Mouse (Mus musculus): ENCODE measurements around the gene Igsf9. TPM values are rescaled to one million over a fixed set of nuclear protein-coding genes. Genes with fewer than 3 reads are reported as not detected.

Gene Igsf9
- polyA plus RNA-seq, 1 experiment from 2014 or later = 23.5 TPM

DNA sequence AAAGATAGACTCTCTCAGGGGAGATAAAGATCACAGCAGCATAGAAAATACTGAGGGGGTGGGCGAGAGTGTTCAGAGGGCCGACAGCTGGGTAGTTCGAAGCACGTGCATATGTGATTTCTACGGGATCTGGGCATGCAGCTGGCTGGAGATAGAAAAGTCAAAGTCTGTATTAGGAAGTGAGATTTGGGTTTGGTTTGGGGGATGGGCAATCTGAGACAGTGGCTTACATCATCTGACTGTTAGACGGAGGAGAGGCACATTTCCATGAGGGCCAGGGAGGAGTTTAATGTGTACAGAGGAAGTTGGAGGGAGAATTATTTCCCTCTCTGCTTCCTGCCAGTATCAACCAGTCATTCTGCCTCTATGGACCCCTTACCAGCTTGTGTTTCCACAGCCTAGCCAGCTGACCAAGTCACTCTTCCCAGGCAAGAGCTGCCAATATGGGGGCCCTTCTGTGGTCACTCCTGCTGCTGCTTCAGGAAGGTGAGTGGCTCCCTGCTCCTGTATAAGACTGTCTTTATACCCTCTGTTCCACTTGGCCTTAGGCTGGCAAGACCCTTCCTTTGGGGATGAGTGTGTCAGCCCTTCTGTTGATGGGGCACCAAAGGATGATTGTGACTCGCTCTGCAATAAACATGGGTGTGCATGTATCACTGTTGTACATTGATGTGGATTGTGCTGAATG, 6.4 kb upstream of the Igsf9 start, which contains the start of gene Slamf9:
Gene Slamf9, plus strand, starts transcription at position 305 of the 688 bp plus-strand sequence.
- no peak for ATAC-seq
- no peak for DNase-seq (ENCODE audit: low spot score)

DNA sequence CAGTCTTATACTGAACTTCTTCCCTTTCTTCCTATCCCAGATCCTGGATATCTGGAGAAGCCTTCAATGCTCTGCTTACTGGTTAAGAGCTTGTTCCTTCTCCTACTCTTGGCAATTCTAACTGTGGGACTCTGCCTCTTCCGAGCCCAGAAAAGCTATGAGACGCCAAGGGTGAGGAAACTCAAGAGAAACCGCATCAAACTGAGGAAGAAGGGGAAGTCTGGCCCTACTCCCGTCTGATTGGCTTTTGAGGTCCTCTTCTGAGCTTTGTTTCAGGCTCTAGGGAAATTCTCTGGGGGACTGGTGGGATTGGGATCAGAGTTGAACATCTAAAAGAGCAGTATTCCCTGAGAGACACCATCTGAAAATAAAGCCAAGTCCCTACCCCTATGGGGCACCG, 3.6 kb upstream of the Igsf9 start:
- no peak for DNase-seq (ENCODE audit: low spot score)
- Histone ChIP-seq H3K4me2 (ENCODE audit: low read length) (no peak overlapping the region), H3K4me1 (ENCODE audit: control insufficient read depth, insufficient read depth, low read length) (peaks cover 1% of the 10 kb centered on the region; the same call in 1 of the 2 replicates), H3K4me3 (ENCODE audit: low read depth, low read length) (no peak overlapping the region), H3K27ac (ENCODE audit: low read depth, low read length) (no peak overlapping the region), H3K36me3 (ENCODE audit: control insufficient read depth, insufficient read depth, low read length) (no peaks in the 10 kb centered on the region), H3K9me3 (replicated peaks; ENCODE audit: control insufficient read depth, low read length) (no peaks in the 10 kb centered on the region), H3K9ac (ENCODE audit: low read length) (no peak overlapping the region), H3K27me3 (replicated peaks; ENCODE audit: control insufficient read depth, insufficient read depth, low read length) (no peaks in the 10 kb centered on the region)
- no peak for ATAC-seq
- WGBS = 85% methylated on average over 5 of the region's 5 CpGs

More for the DNA sequence above, 6.4 kb upstream of the Igsf9 start, which contains the start of gene Slamf9:
- no peaks in the 10 kb centered on the region for H3K36me3 ChIP-seq (ENCODE audit: control insufficient read depth, insufficient read depth, low read length)
- H3K27me3 ChIP-seq (replicated peaks; ENCODE audit: control insufficient read depth, insufficient read depth, low read length) = no peaks in the 10 kb centered on the region
- H3K9ac ChIP-seq (ENCODE audit: low read length) = no peak within 1 kb of the TSS
- 85% methylated on average over 7 of the region's 7 CpGs for whole genome bisulfite sequencing
- no peaks in the 10 kb centered on the region for H3K9me3 ChIP-seq (replicated peaks; ENCODE audit: control insufficient read depth, low read length)
- no peaks in the 10 kb centered on the region for H3K4me1 ChIP-seq (ENCODE audit: control insufficient read depth, insufficient read depth, low read length)
- no peak within 1 kb of the TSS for H3K27ac ChIP-seq (ENCODE audit: low read depth, low read length)
- H3K4me2 ChIP-seq (ENCODE audit: low read length) = no peak within 1 kb of the TSS
- no peak within 1 kb of the TSS for H3K4me3 ChIP-seq (ENCODE audit: low read depth, low read length)

DNA sequence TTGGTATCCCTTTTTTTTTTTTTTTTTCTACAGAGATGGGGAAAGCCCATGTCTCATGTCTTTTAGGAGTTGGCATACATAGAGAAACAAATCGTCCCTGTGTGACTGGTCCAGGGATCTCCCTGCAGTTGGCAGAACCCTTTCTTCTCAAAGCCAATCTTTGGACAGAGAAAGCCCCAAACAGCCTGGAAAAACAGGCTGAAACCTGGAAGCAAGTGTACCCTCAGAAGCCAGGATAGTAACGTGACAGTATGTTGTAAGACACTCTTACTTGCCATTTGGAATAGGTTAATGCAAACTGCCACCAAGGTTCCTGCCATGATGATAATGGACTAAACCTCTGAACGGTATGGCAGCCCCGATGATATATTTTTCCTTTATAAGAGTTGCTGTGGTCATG, 1.2 kb upstream of the Igsf9 start:
- WGBS = 95% methylated on average over 4 of the region's 4 CpGs

DNA sequence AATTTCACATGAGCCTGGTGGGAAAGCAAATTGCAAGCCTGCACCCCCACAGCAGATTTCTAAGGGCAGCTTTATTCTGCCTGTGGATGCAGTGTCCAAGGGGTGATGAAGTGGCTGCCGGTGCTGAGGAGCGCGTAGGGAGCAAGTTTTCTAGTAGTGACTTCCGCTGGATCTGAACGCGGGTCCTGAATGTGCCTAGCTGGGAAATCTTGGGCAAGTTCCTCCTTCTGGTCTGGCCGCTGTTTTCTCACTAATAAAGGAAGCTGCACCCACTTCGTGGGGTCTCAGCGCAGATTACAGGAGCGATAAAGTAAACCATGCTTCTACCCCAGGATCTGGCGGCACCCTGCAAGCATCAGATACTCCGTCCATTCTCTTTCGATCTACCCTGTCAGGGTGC, 477 bp upstream of the Igsf9 start:
- Histone ChIP-seq H3K4me1 (ENCODE audit: control insufficient read depth, insufficient read depth, low read length) (peaks cover 32% of the 10 kb centered on the region), H3K9me3 (replicated peaks; ENCODE audit: control insufficient read depth, low read length) (no peaks in the 10 kb centered on the region), H3K27ac (ENCODE audit: low read depth, low read length) (no peak overlapping the region), H3K4me2 (ENCODE audit: low read length) (peak overlapping the region; percentile 82), H3K9ac (ENCODE audit: low read length) (peak overlapping the region; percentile 79; the same call in 1 of the 2 replicates), H3K4me3 (ENCODE audit: low read depth, low read length) (peak overlapping the region; percentile 73), H3K36me3 (ENCODE audit: control insufficient read depth, insufficient read depth, low read length) (peaks cover 7% of the 10 kb centered on the region; the same call in 1 of the 2 replicates), H3K27me3 (replicated peaks; ENCODE audit: control insufficient read depth, insufficient read depth, low read length) (no peaks in the 10 kb centered on the region)
- WGBS = 20% methylated on average over 13 of the region's 13 CpGs
- DNase-seq (ENCODE audit: low spot score) = no peak
- no peak for ATAC-seq

More for the DNA sequence above, 1.2 kb upstream of the Igsf9 start:
- H3K4me3 ChIP-seq (ENCODE audit: low read depth, low read length) = no peak overlapping the region
- DNase-seq (ENCODE audit: low spot score) (no peak), ATAC-seq (no peak)
- H3K27ac ChIP-seq (ENCODE audit: low read depth, low read length) = no peak overlapping the region
- H3K36me3 ChIP-seq (ENCODE audit: control insufficient read depth, insufficient read depth, low read length) = peaks cover 7% of the 10 kb centered on the region; the same call in 1 of the 2 replicates
- H3K9me3 ChIP-seq (replicated peaks; ENCODE audit: control insufficient read depth, low read length) = no peaks in the 10 kb centered on the region
- no peak overlapping the region for H3K4me2 ChIP-seq (ENCODE audit: low read length)
- no peak overlapping the region for H3K9ac ChIP-seq (ENCODE audit: low read length)
- H3K4me1 ChIP-seq (ENCODE audit: control insufficient read depth, insufficient read depth, low read length) = peaks cover 25% of the 10 kb centered on the region
- H3K27me3 ChIP-seq (replicated peaks; ENCODE audit: control insufficient read depth, insufficient read depth, low read length) = no peaks in the 10 kb centered on the region

DNA sequence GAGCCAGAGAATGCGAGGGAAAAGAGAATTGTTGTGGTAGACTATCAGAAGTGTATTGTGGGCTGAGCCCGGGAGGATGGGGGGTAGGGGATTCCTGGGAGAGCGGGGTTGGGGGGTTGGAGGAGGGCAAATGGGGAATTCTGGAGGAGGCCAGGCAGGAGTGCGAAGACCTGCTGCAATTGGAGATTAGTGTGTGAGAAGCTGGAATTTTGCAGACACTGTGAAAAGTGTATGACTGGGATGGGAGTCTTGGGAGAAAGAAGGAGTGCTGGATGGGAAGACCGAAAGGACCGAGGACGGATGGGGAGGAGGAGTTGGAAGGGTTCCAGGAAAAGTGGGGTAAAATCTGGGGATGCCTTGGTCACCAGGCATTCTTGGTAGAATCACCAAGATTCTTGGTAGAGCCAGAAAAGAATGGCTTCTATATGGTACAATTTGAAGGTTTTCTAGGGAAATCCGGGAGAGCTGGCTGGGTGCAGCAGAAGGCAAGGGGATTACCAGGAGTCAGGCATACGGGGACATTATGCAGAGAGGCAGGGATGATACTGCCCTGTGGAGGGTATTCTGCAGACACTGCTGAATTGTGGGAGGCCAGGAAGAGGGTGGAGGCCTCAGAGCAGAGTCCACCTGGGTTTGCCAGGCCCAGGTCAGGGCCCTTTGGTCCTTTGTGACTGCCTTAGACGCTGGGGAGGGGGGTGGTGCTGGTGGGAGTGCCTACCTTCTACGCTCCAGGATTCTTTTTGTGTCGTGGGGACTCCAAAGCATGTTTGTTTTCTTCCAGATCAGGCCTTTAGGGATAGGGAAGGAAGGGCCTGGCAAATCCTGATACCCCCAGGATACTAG, 1.2 kb downstream of the Igsf9 start:
- H3K4me1 ChIP-seq (ENCODE audit: control insufficient read depth, insufficient read depth, low read length) = peaks cover 47% of the 10 kb centered on the region
- ATAC-seq (peak; percentile 6), DNase-seq (ENCODE audit: low spot score) (peak; percentile 53)
- H3K27me3 ChIP-seq (replicated peaks; ENCODE audit: control insufficient read depth, insufficient read depth, low read length) = no peaks in the 10 kb centered on the region
- H3K4me3 ChIP-seq (ENCODE audit: low read depth, low read length) = peak overlapping the region; percentile 73
- peak overlapping the region; percentile 71 for H3K27ac ChIP-seq (ENCODE audit: low read depth, low read length)
- H3K36me3 ChIP-seq (ENCODE audit: control insufficient read depth, insufficient read depth, low read length) = peaks cover 16% of the 10 kb centered on the region
- peak overlapping the region; percentile 82 for H3K4me2 ChIP-seq (ENCODE audit: low read length)
- WGBS = 1% methylated on average over 12 of the region's 12 CpGs
- H3K9ac ChIP-seq (ENCODE audit: low read length) = peak overlapping the region; percentile 79
- H3K9me3 ChIP-seq (replicated peaks; ENCODE audit: control insufficient read depth, low read length) = no peaks in the 10 kb centered on the region

DNA sequence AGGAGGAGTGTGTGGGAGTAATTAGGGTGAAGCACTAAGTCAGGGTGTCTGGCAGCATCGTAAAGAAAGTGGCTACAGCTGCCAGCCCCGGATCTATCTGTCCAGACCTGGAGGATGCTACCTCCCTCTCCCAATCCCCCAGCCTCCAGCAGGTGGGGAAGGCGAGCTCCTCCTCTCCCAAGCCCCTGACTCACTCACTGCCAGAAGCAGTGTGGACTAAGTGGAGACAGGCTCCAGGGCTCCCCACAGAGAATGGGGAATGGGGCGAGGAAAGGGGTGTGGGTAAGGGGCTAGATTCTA, 1.7 kb downstream of the Igsf9 start:
- peaks cover 48% of the 10 kb centered on the region for H3K4me1 ChIP-seq (ENCODE audit: control insufficient read depth, insufficient read depth, low read length)
- no peaks in the 10 kb centered on the region for H3K9me3 ChIP-seq (replicated peaks; ENCODE audit: control insufficient read depth, low read length)
- WGBS = 4% methylated on average over 4 of the region's 4 CpGs
- peak overlapping the region; percentile 73 for H3K4me3 ChIP-seq (ENCODE audit: low read depth, low read length)
- H3K27ac ChIP-seq (ENCODE audit: low read depth, low read length) = peak overlapping the region; percentile 71; the same call in 1 of the 2 replicates
- DNase-seq (ENCODE audit: low spot score) = peak; percentile 46
- H3K36me3 ChIP-seq (ENCODE audit: control insufficient read depth, insufficient read depth, low read length) = peaks cover 21% of the 10 kb centered on the region
- H3K27me3 ChIP-seq (replicated peaks; ENCODE audit: control insufficient read depth, insufficient read depth, low read length) = no peaks in the 10 kb centered on the region
- H3K4me2 ChIP-seq (ENCODE audit: low read length) = peak overlapping the region; percentile 82
- ATAC-seq = no peak
- peak overlapping the region; percentile 79 for H3K9ac ChIP-seq (ENCODE audit: low read length)

DNA sequence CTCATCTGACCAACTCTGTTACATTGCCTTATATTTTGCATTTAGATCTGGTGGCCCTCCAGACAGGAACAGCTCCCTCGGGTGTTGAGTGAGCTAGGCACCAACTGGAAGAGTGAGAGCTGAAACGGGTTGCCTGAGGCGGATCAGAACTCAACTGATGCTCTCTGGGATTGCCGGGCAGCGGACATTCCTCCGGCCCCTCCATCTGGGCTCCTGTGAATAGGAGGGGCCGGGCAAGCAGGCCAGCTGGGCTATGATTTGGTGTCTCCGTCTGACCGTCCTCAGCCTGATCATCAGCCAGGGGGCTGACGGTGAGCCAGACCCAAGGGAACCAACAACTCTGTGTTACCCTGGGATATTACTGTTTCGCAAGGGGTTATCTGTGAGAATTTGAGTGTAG, 2.6 kb downstream of the Igsf9 start:
- ATAC-seq (no peak), DNase-seq (ENCODE audit: low spot score) (no peak)
- WGBS = 29% methylated on average over 11 of the region's 11 CpGs
- Histone ChIP-seq H3K9ac (ENCODE audit: low read length) (peak overlapping the region; percentile 79), H3K4me2 (ENCODE audit: low read length) (peak overlapping the region; percentile 82), H3K27me3 (replicated peaks; ENCODE audit: control insufficient read depth, insufficient read depth, low read length) (no peaks in the 10 kb centered on the region), H3K4me3 (ENCODE audit: low read depth, low read length) (peak overlapping the region; percentile 73), H3K36me3 (ENCODE audit: control insufficient read depth, insufficient read depth, low read length) (peaks cover 28% of the 10 kb centered on the region), H3K27ac (ENCODE audit: low read depth, low read length) (no peak overlapping the region), H3K4me1 (ENCODE audit: control insufficient read depth, insufficient read depth, low read length) (peaks cover 48% of the 10 kb centered on the region), H3K9me3 (replicated peaks; ENCODE audit: control insufficient read depth, low read length) (no peaks in the 10 kb centered on the region)

DNA sequence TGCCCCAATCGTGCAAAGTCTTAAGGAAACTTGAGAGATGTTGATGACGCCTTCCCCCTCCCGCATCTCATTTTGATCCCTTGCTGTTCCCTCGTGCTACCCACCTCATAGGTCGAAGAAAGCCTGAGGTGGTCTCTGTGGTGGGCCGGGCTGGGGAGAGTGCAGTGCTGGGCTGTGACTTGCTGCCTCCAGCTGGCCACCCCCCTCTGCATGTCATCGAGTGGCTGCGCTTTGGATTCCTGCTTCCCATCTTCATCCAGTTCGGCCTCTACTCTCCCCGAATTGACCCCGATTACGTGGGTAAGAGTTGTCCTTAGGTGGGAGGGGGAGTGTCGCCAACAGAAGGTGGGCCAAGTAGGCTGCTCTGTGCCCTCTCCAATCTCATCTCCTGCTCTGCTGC, 3.1 kb downstream of the Igsf9 start:
- Histone ChIP-seq H3K9me3 (replicated peaks; ENCODE audit: control insufficient read depth, low read length) (no peaks in the 10 kb centered on the region), H3K27ac (ENCODE audit: low read depth, low read length) (no peak overlapping the region; the same call in 1 of the 2 replicates), H3K4me3 (ENCODE audit: low read depth, low read length) (peak overlapping the region; percentile 73), H3K4me1 (ENCODE audit: control insufficient read depth, insufficient read depth, low read length) (peaks cover 48% of the 10 kb centered on the region), H3K9ac (ENCODE audit: low read length) (peak overlapping the region; percentile 79), H3K27me3 (replicated peaks; ENCODE audit: control insufficient read depth, insufficient read depth, low read length) (no peaks in the 10 kb centered on the region), H3K36me3 (ENCODE audit: control insufficient read depth, insufficient read depth, low read length) (peaks cover 33% of the 10 kb centered on the region), H3K4me2 (ENCODE audit: low read length) (peak overlapping the region; percentile 82)
- ATAC-seq (no peak), DNase-seq (ENCODE audit: low spot score) (no peak)
- WGBS = 31% methylated on average over 13 of the region's 13 CpGs

Data from forebrain, embryonic 14.5 days (tissue).